Mouse (Mus musculus): ENCODE measurements around the gene Arl2.

Gene Arl2

GRCm38 (mm10) chr19:6126789-6127580 lies 14.4 kb downstream of the Arl2 start:
- DNase-seq (ENCODE audit: extremely low read depth, low read depth, low spot score), result no peak

GRCm38 (mm10) chr19:6126289-6126688 lies 15.1 kb downstream of the Arl2 start:
- no peak for DNase-seq (ENCODE audit: extremely low read depth, low read depth, low spot score)

- no peak for DNase-seq (ENCODE audit: extremely low read depth, low read depth, low spot score)
Observed at GRCm38 (mm10) chr19:6124898-6125297, 16.4 kb downstream of the Arl2 start.

GRCm38 (mm10) chr19:6123330-6123729 lies 18.0 kb downstream of the Arl2 start:
- DNase-seq (ENCODE audit: extremely low read depth, low read depth, low spot score), result no peak

- no peak for DNase-seq (ENCODE audit: extremely low read depth, low read depth, low spot score)
Observed at GRCm38 (mm10) chr19:6121761-6122160, 19.6 kb downstream of the Arl2 start.

- no peak for DNase-seq (ENCODE audit: extremely low read depth, low read depth, low spot score)
Observed at GRCm38 (mm10) chr19:6118677-6119185, 22.6 kb downstream of the Arl2 start.

- DNase-seq (ENCODE audit: extremely low read depth, low read depth, low spot score), result peak; percentile 58
Observed at GRCm38 (mm10) chr19:6117986-6118676, 23.2 kb downstream of the Arl2 start, which contains the start of gene Sac3d1. TSS of gene Sac3d1 (minus strand) at chr19:6118650.

GRCm38 (mm10) chr19:6117346-6117985 lies 23.9 kb downstream of the Arl2 start:
- no peak for DNase-seq (ENCODE audit: extremely low read depth, low read depth, low spot score)

- DNase-seq (ENCODE audit: extremely low read depth, low read depth, low spot score), result no peak
Observed at GRCm38 (mm10) chr19:6116113-6116850, 25.1 kb downstream of the Arl2 start.

- DNase-seq (ENCODE audit: extremely low read depth, low read depth, low spot score), result no peak
Observed at GRCm38 (mm10) chr19:6113116-6113515, 28.2 kb downstream of the Arl2 start.

- no peak for DNase-seq (ENCODE audit: extremely low read depth, low read depth, low spot score)
Observed at GRCm38 (mm10) chr19:6105586-6105985, 35.8 kb downstream of the Arl2 start, which contains the start of gene Naaladl1. TSS of gene Naaladl1 (plus strand) at chr19:6105782.

GRCm38 (mm10) chr19:6104476-6104875 lies 36.9 kb downstream of the Arl2 start:
- no peak for DNase-seq (ENCODE audit: extremely low read depth, low read depth, low spot score)

GRCm38 (mm10) chr19:6102169-6102853 lies 39.0 kb downstream of the Arl2 start:
- DNase-seq (ENCODE audit: extremely low read depth, low read depth, low spot score), result no peak

- no peak for DNase-seq (ENCODE audit: extremely low read depth, low read depth, low spot score)
Observed at GRCm38 (mm10) chr19:6101186-6101585, 40.2 kb downstream of the Arl2 start.

GRCm38 (mm10) chr19:6097847-6098246 lies 43.5 kb downstream of the Arl2 start:
- no peak for DNase-seq (ENCODE audit: extremely low read depth, low read depth, low spot score)

- DNase-seq (ENCODE audit: extremely low read depth, low read depth, low spot score), result no peak
Observed at GRCm38 (mm10) chr19:6094119-6094518, 47.2 kb downstream of the Arl2 start, which contains the start of gene AC131692.1. TSS of gene AC131692.1 (plus strand) at chr19:6094419.

- DNase-seq (ENCODE audit: extremely low read depth, low read depth, low spot score), result no peak
Observed at GRCm38 (mm10) chr19:6088841-6089240, 52.5 kb downstream of the Arl2 start.

GRCm38 (mm10) chr19:6085417-6085879 lies 55.9 kb downstream of the Arl2 start:
- DNase-seq (ENCODE audit: extremely low read depth, low read depth, low spot score), result no peak

GRCm38 (mm10) chr19:6084478-6085248 lies 56.7 kb downstream of the Arl2 start, which contains the start of the genes Zfpl1 and Cdca5:
TSS of gene Zfpl1 (minus strand) at chr19:6084956.
TSS of gene Cdca5 (plus strand) at chr19:6084983.
- DNase-seq (ENCODE audit: extremely low read depth, low read depth, low spot score), result peak; percentile 77

Measured in fat pad, adult 2 months (tissue).